Mouse (Mus musculus): ENCODE data around the gene March6.

DNA sequence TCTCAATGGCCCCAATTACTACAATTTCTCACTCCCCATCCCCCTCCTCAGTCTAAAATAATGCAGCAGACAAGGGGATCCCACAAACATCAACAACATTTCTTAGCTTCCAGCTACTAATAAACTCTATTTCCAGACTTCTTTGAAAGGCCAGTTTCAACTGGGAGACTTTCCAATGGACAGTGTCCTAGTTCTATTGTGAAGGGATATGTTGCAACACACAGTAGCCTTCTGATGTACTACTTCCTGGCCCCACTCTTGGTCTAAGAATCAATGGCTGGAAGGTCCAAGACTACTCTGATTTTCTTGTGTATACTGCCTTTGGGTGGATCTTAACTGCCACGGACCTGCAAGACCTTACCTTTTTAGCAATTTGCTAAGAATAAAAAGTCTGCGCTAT, 65.0 kb downstream of the March6 start:
- TF ChIP-seq GATA1 (IDR thresholded peaks at IDR 0.05; ENCODE audit: low read length) (no peak), TAL1 (IDR thresholded peaks at IDR 0.05; ENCODE audit: low read length) (no peak)
